Mouse (Mus musculus): ENCODE results near the gene Gm5072. TPM values are rescaled to one million over a fixed set of nuclear protein-coding genes. Genes with fewer than 3 reads are reported as not detected.
"Not testable (repeated sequence)": the region's sequence is repeated elsewhere in the genome, so short reads cannot be mapped to it uniquely, and the experiment has no call there.

The Gm5072 gene
- polyA plus RNA-seq (2015; fragmentation: Nextera tagmentation; extraction: Ambion mirVana): not detected in 2 replicates

- H3K4me1 ChIP-seq (replicated peaks; ENCODE audit: control insufficient read depth, insufficient read depth, low read length); ATAC-seq; H3K4me2 ChIP-seq (replicated peaks; ENCODE audit: low read depth); H3K36me3 ChIP-seq (ENCODE audit: control insufficient read depth, insufficient read depth); H3K9ac ChIP-seq (ENCODE audit: low read depth, low read length); H3K27me3 ChIP-seq (replicated peaks; ENCODE audit: control insufficient read depth, insufficient read depth, low read length); H3K9me3 ChIP-seq (ENCODE audit: control insufficient read depth); H3K27ac ChIP-seq (ENCODE audit: low read depth, low read length); H3K4me3 ChIP-seq (ENCODE audit: low read depth, low read length): not testable (repeated sequence)
- WGBS: no CpG with 5 or more reads among the region's 5 CpGs
Observed at GRCm38 (mm10) chrX:91392200-91392599, at the start of gene Gm5072. TSS of gene Gm5072 (plus strand) at chrX:91392500.

Other genes with a start within 250 kb of the Gm5072 start
- gene Mageb2, start 60.8 kb upstream of the Gm5072 start, polyA plus RNA-seq (2015; fragmentation: Nextera tagmentation; extraction: Ambion mirVana): not detected in 2 replicates
- not detected in 2 replicates for gene Gm8914, start 87.6 kb downstream of the Gm5072 start, polyA plus RNA-seq (2015; fragmentation: Nextera tagmentation; extraction: Ambion mirVana)
- not detected in 2 replicates for gene 1700084M14Rik, start 183.4 kb downstream of the Gm5072 start, polyA plus RNA-seq (2015; fragmentation: Nextera tagmentation; extraction: Ambion mirVana)
- gene Gm14781, start 239.7 kb downstream of the Gm5072 start, polyA plus RNA-seq (2015; fragmentation: Nextera tagmentation; extraction: Ambion mirVana): not detected in 2 replicates

Data from intestine, postnatal 0 days (tissue).